In genomic region chr17:67978786-67979185, GRCm38 (mm10) we compare ENCODE assay signal across 9 mouse cellular contexts. TPM values are rescaled to one million over a fixed set of nuclear protein-coding genes. Genes with fewer than 3 reads are reported as not detected.
A peak's percentile ranks its signal among the peaks of the same experiment; 100 is the strongest.
DNase-seq lines count a peak whose midpoint lies in the region; ATAC-seq and TF ChIP-seq lines count a peak whose summit lies in the region.
"Had no signal": no experiment of that assay in that cellular context is flagged by ENCODE, and none has a peak within 500 bp of the region (broad histone marks: within the 10 kb centered on the region; RNA-seq: fewer than 3 reads in every experiment).

No protein-coding gene starts in this region.

- no peaks in the 10 kb centered on the region for H3K27me3 ChIP-seq in intestine, embryonic 14.5 days (replicated peaks; ENCODE audit: control insufficient read depth, insufficient read depth, low read length)
- no peaks in the 10 kb centered on the region for H3K27me3 ChIP-seq in intestine, postnatal 0 days (replicated peaks; ENCODE audit: control insufficient read depth, insufficient read depth, low read length)
- no peaks in the 10 kb centered on the region for H3K27me3 ChIP-seq in kidney, postnatal 0 days (ENCODE audit: insufficient read depth, low read length)

- H3K36me3 ChIP-seq in intestine, embryonic 14.5 days (ENCODE audit: control insufficient read depth, insufficient read depth, low read length) = no peaks in the 10 kb centered on the region
- H3K36me3 ChIP-seq in intestine, postnatal 0 days (ENCODE audit: control insufficient read depth, insufficient read depth) = no peaks in the 10 kb centered on the region
- H3K36me3 ChIP-seq in kidney, postnatal 0 days (ENCODE audit: insufficient read depth, low read length) = no peaks in the 10 kb centered on the region
- H3K36me3 ChIP-seq: G1E had no signal

- peaks cover 33% of the 10 kb centered on the region for H3K4me1 ChIP-seq in intestine, embryonic 14.5 days (replicated peaks; ENCODE audit: control insufficient read depth, insufficient read depth, low read length)
- no peaks in the 10 kb centered on the region; the same call in 1 of the 2 replicates for H3K4me1 ChIP-seq in intestine, postnatal 0 days (replicated peaks; ENCODE audit: control insufficient read depth, insufficient read depth, low read length)
- H3K4me1 ChIP-seq in kidney, postnatal 0 days (replicated peaks; ENCODE audit: insufficient read depth, low read length) = no peaks in the 10 kb centered on the region

- no peak for ATAC-seq in intestine, embryonic 14.5 days (replicated peaks; ENCODE audit: low FRiP score, low TSS enrichment, low read depth)
- ATAC-seq in intestine, postnatal 0 days = no peak
- ATAC-seq in kidney, postnatal 0 days (replicated peaks; ENCODE audit: low FRiP score, low read depth) = 0 out of 2 replicates have a peak, but pooled peaks have one; percentile 52
- ATAC-seq in CD4-positive, CD25-positive, alpha-beta regulatory T cell, adult 4 months = no peak
- ATAC-seq in erythroid progenitor cell, adult 5-6 weeks (replicated peaks; ENCODE audit: low FRiP score, poor library complexity, severe bottlenecking) = no peak

- H3K27ac ChIP-seq in intestine, embryonic 14.5 days (ENCODE audit: low read depth) = peak overlapping the region; percentile 10; the same call in 1 of the 2 replicates
- no peak overlapping the region for H3K27ac ChIP-seq in intestine, postnatal 0 days (ENCODE audit: low read depth, low read length)
- H3K27ac ChIP-seq in kidney, postnatal 0 days = peak overlapping the region; percentile 25; the same call in 1 of the 2 replicates

- no peak overlapping the region for H3K4me2 ChIP-seq in intestine, embryonic 14.5 days (ENCODE audit: low read length)
- H3K4me2 ChIP-seq in intestine, postnatal 0 days (replicated peaks; ENCODE audit: low read depth) = no peak overlapping the region
- no peak overlapping the region for H3K4me2 ChIP-seq in kidney, postnatal 0 days (ENCODE audit: low read length)

- H3K9me3 ChIP-seq in intestine, embryonic 14.5 days (ENCODE audit: control insufficient read depth, low read length) = no peaks in the 10 kb centered on the region
- H3K9me3 ChIP-seq in intestine, postnatal 0 days (ENCODE audit: control insufficient read depth) = no peaks in the 10 kb centered on the region
- H3K9me3 ChIP-seq in kidney, postnatal 0 days (replicated peaks; ENCODE audit: low read length) = no peaks in the 10 kb centered on the region

- H3K4me3 ChIP-seq in intestine, embryonic 14.5 days (ENCODE audit: low read depth, low read length) = no peak overlapping the region
- H3K4me3 ChIP-seq in intestine, postnatal 0 days (ENCODE audit: low read depth, low read length) = no peak overlapping the region
- H3K4me3 ChIP-seq in kidney, postnatal 0 days (replicated peaks; ENCODE audit: low read depth, low read length) = no peak overlapping the region

- 13% methylated on average over 3 of the region's 3 CpGs for WGBS in intestine, embryonic 14.5 days
- 16% methylated on average over 3 of the region's 3 CpGs for WGBS in intestine, postnatal 0 days
- 13% methylated on average over 3 of the region's 3 CpGs for WGBS in kidney, postnatal 0 days

- DNase-seq in intestine, embryonic 14.5 days (ENCODE audit: low spot score) = peak; percentile 50
- DNase-seq in adrenal gland, postnatal 36 days = peak; percentile 90 to 95
- DNase-seq in heart, adult 9 months (ENCODE audit: low spot score in 2 of 2) = peak; percentile 63 to 65
- DNase-seq in kidney, postnatal 0 days (ENCODE audit: low spot score) = peak; percentile 58
- DNase-seq in ovary, postnatal 36 days (ENCODE audit: low spot score) = peak; percentile 79

- no peak overlapping the region for H3K9ac ChIP-seq in intestine, embryonic 14.5 days (ENCODE audit: low read length)
- H3K9ac ChIP-seq in intestine, postnatal 0 days (ENCODE audit: low read depth, low read length) = no peak overlapping the region
- H3K9ac ChIP-seq in kidney, postnatal 0 days (ENCODE audit: low read depth, low read length) = 0 out of 2 replicates have a peak overlapping the region, but pooled peaks have one; percentile 24

- TF ChIP-seq CTCF in intestine, postnatal 0 days (IDR thresholded peaks at IDR 0.05; ENCODE audit: low read depth) = no peak
- TF ChIP-seq CTCF in kidney, postnatal 0 days (IDR thresholded peaks at IDR 0.05; ENCODE audit: low read depth) = no peak

RNA-seq across cellular contexts. Expression of gene Arhgap28, which starts 25.1 kb away (rescaled TPM):
- polyA plus RNA-seq in intestine, embryonic 14.5 days (2014; fragmentation: Nextera tagmentation; extraction: Ambion mirVana) = 29.9 and 36.3 TPM in 2 replicates
- polyA plus RNA-seq in intestine, postnatal 0 days (2015; fragmentation: Nextera tagmentation; extraction: Ambion mirVana) = 3.8 and 3.9 TPM in 2 replicates
- total RNA-seq in adrenal gland, postnatal 36 days (2021) = 10 to 100 TPM; 14.9 to 18.4 TPM
- 11.5 and 12.3 TPM in 2 replicates for polyA plus RNA-seq in kidney, postnatal 0 days (2015; fragmentation: Nextera tagmentation; extraction: Ambion mirVana)
- not detected for polyA plus RNA-seq in CD4-positive, CD25-positive, alpha-beta regulatory T cell, adult 4 months (2017; shearing (Covaris generic))
- total RNA-seq in erythroid progenitor cell, adult 5-6 weeks (2015; ENCODE audit: low replicate concordance) = not detected in 2 replicates
- total RNA-seq in erythroid progenitor cell, adult 5-6 weeks (2017; ENCODE audit: low replicate concordance) = not detected in 2 replicates
- polyA plus RNA-seq: G1E had no signal
